Mouse (Mus musculus) embryonic facial prominence, embryonic 11.5 days (tissue): ENCODE results near the gene Bmp8b. TPM values are rescaled to one million over a fixed set of nuclear protein-coding genes. Genes with fewer than 3 reads are reported as not detected.

ENCODE experiments used
- ATAC-seq: fragments of 200-750 bp; cut with Nextera tagmentation; replicated peaks from 2 replicates; pipeline ENCODE4 v1.8.0; 2017; ENCODE audit warnings: low read depth; ENCODE audit not compliant: insufficient number of reproducible peaks, low FRiP score, low TSS enrichment
- DNase-seq: peaks from one replicate; pipeline ENCODE4 v3.0.0-alpha.2; 2015; ENCODE audit warnings: low spot score
- H3K27ac ChIP-seq: fragments of 300-500 bp; sonication (generic); replicated peaks from 2 replicates; pipeline ENCODE4 v1.5.1; 2014; ENCODE audit warnings: mild to moderate bottlenecking, low read depth, low read length, control low read depth
- H3K27me3 ChIP-seq: fragments of 300-500 bp; sonication (generic); 2 replicates; pipeline ENCODE4 v1.6.1; 2014; ENCODE audit warnings: mild to moderate bottlenecking, low read length, moderate library complexity, mixed read lengths; ENCODE audit not compliant: control insufficient read depth, insufficient read depth
- H3K36me3 ChIP-seq: fragments of 300-500 bp; sonication (generic); replicated peaks from 2 replicates; pipeline ENCODE4 v1.6.1; 2014; ENCODE audit warnings: low read depth, mild to moderate bottlenecking, low read length, moderate library complexity, mixed read lengths; ENCODE audit not compliant: control insufficient read depth, insufficient read depth
- H3K4me1 ChIP-seq: fragments of 300-500 bp; sonication (generic); 2 replicates; pipeline ENCODE4 v1.6.1; 2014; ENCODE audit warnings: low read length, mixed read lengths; ENCODE audit not compliant: control insufficient read depth, insufficient read depth
- H3K4me2 ChIP-seq: fragments of 300-500 bp; sonication (generic); 2 replicates; pipeline ENCODE4 v1.6.1; 2014; ENCODE audit warnings: low read depth, mild to moderate bottlenecking, control low read depth, low read length, moderate library complexity
- H3K4me3 ChIP-seq: fragments of 300-500 bp; sonication (generic); 2 replicates; pipeline ENCODE4 v1.5.1; 2014; ENCODE audit warnings: low read depth, low read length, control low read depth
- H3K9ac ChIP-seq: fragments of 300-500 bp; sonication (generic); replicated peaks from 2 replicates; pipeline ENCODE4 v1.6.1; 2014; ENCODE audit warnings: mild to moderate bottlenecking, control low read depth, low read length
- H3K9me3 ChIP-seq: fragments of 300-500 bp; sonication (generic); replicated peaks from 2 replicates; pipeline ENCODE4 v1.6.1; 2016; ENCODE audit warnings: mild to moderate bottlenecking, low read length, inconsistent platforms, mixed read lengths; ENCODE audit not compliant: control insufficient read depth
- WGBS: fragments of 180-500 bp; shearing (Covaris S2); extraction: QIAGEN DNeasy Blood & Tissue Kit; methylation state at CpG from one replicate; pipeline ENCODE4 v1.1.7; 2014; 5-methylcytosine and 5-hydroxymethylcytosine counted together
- polyA plus RNA-seq: library from polyadenylated mRNA; unstranded; fragments of >200 nt; fragmentation: Nextera tagmentation; extraction: Ambion mirVana; gene quantifications from 2 replicates; pipeline ENCODE4 v1.2.1, GENCODE M21; 2014

Bmp8b gene
- polyA plus RNA-seq, 1 experiment from 2014 or later = 0.84 TPM

DNA sequence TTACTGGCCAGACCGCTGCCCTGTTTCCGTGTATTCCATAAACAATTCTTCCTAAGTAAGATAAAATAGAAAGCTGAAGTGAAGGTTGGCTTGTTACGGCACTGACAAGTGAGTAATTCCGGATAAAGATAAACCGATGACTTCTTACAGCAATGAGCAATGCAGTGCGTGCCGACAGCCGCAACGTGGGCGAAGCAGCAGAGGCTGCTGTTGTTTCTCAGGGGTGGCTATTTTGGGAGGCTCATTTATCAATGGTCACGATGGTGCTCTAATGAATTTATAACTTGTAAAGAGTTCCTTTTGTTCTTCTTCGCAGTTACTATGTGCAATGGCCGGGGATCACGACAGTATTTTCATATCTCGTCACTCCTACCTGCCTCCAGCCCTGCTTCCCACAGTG, 59.2 kb downstream of the Bmp8b start:
- ATAC-seq = no peak
- Histone ChIP-seq H3K9ac (no peak overlapping the region), H3K27ac (no peak overlapping the region), H3K36me3 (no peaks in the 10 kb centered on the region), H3K4me3 (no peak overlapping the region), H3K9me3 (no peaks in the 10 kb centered on the region), H3K27me3 (peaks cover 3% of the 10 kb centered on the region; the same call in 1 of the 2 replicates), H3K4me1 (no peaks in the 10 kb centered on the region), H3K4me2 (no peak overlapping the region)
- no peak for DNase-seq
- WGBS = 91% methylated on average over 15 of the region's 15 CpGs

DNA sequence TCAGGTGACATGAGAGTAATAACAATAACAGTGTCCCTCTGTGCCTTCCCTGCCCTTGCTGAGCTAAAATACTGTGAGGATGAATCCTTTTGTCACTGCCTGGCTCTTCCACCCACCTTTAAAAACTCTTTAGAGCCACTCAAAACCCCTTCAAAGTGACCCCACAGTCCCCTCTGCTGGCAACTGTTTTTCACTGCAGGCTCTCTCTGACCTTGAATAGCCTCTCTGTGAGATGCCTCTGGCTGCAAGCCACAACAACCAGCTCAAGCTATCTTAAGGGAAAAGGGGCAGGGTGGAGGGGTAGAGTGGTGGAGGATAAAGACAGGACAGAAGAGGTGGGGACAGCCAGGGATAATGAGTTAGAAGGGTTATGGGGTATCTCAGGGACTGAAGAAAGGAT, 66.8 kb downstream of the Bmp8b start:
- Histone ChIP-seq H3K9ac (no peak overlapping the region), H3K27me3 (no peaks in the 10 kb centered on the region), H3K4me1 (no peaks in the 10 kb centered on the region), H3K4me2 (no peak overlapping the region), H3K4me3 (no peak overlapping the region), H3K36me3 (no peaks in the 10 kb centered on the region), H3K9me3 (no peaks in the 10 kb centered on the region; the same call in 1 of the 2 replicates), H3K27ac (no peak overlapping the region)
- no peak for DNase-seq
- no peak for ATAC-seq

Other genes starting within 250 kb of the Bmp8b start
- 68.8 and 70.1 TPM in 2 replicates for gene Cap1, start 219.1 kb upstream of the Bmp8b start, polyA plus RNA-seq
- gene Mfsd2a, start 144.0 kb upstream of the Bmp8b start, polyA plus RNA-seq = 8.2 and 8.7 TPM in 2 replicates
- gene Mycl, start 109.5 kb upstream of the Bmp8b start, polyA plus RNA-seq = 40.0 and 46.3 TPM in 2 replicates
- 21.6 and 21.9 TPM in 2 replicates for gene Trit1, start 88.6 kb upstream of the Bmp8b start, polyA plus RNA-seq
- gene Oxct2b, start 11.1 kb downstream of the Bmp8b start, polyA plus RNA-seq = 0.20 TPM in 1 of 2 replicates, not detected in the other
- 129 TPM in 2 replicates for gene Ppie, start 34.8 kb downstream of the Bmp8b start, polyA plus RNA-seq
- 0.84 and 1.6 TPM in 2 replicates for gene Hpcal4, start 78.1 kb downstream of the Bmp8b start, polyA plus RNA-seq
- not detected in 2 replicates for gene Nt5c1a, start 96.3 kb downstream of the Bmp8b start, polyA plus RNA-seq
- 8.0 and 8.1 TPM in 2 replicates for gene Heyl, start 128.4 kb downstream of the Bmp8b start, polyA plus RNA-seq
- 43.0 and 44.0 TPM in 2 replicates for gene Pabpc4, start 157.2 kb downstream of the Bmp8b start, polyA plus RNA-seq
- not detected in 2 replicates for gene Oxct2a, start 218.5 kb downstream of the Bmp8b start, polyA plus RNA-seq
- 0.24 and 0.39 TPM in 2 replicates for gene Bmp8a, start 238.1 kb downstream of the Bmp8b start, polyA plus RNA-seq